Mouse (Mus musculus) layer of hippocampus, adult 9-11 months (tissue): ENCODE measurements at regions not wholly inside any gene's neighbourhood (a gene's known extent, or its start where the extent isn't known, plus 50 kb on each side); places are given as distances from the start of the nearest gene placed in this dataset.

Source experiments
- DNase-seq: peaks from one replicate; pipeline ENCODE4 v3.0.0; 2022

- DNase-seq = no peak
Measured at GRCm38 (mm10) chr5:55885658-55886312, 1832.0 kb upstream of the Pcdh7 start.

DNA sequence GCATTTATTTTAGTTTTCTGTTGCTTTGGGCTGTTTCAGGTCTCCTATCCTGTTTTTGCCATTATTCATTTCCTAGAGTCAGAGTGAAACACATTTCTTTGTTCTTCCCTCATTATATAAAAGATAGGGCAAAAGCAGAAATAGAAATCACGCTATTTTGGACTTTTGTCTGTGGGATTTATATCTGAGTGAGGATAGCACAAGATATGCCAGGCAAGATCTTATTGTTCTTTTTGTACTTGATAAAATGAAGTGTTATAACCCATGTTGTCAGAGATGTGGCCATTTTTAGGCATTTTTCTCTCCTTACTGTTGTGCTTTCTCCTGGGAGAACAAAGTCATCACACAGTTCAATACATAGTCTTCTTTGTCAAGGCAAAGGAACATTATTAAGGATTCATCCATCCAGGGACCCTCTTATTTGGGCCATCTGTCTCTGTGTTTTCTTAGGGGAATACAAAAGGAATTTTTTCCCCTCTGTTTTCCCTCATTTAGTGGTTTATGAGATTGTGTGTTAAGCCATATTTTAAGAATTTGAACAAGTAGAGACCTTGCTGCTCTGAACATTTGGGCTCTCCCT, 1825.9 kb upstream of the Pcdh7 start:
- DNase-seq = no peak

DNA sequence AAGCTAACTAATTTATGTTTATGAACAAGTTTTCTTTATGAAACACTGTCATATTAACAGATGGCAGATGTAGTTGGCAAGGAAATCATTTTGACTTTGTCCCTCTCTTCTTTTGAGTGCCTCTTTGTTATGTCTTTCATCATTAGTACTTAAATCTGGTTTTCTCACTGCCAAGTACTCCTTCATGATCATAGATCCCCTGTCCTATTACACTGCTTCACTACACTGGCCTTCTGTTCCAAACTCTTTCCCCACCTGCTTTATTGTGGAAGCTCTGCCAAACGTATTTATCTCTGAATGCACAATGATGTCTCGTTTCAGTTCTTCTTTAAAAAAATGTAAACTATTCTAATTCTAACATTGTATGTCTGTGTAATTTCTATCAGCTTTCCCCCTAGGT, 1776.3 kb upstream of the Pcdh7 start:
- DNase-seq = peak; percentile 2

DNA sequence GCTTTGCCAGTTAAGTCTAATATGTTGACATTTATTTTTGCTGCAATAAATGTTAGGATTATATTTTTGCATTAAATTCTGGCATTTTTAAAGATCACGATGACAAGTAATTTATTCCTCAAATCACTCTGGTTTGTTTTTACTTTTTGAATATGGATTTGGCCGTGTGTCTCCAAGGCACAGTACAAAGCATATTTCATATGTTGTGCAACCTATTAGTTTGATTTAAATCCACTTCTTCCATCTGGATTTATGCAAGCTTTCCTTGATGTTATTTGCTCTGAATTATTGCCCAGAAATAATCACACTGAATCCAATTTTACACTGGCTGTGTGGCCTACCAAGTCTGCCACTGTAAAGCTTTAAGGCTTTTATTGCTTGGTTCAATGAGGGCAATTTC, 1741.3 kb upstream of the Pcdh7 start:
- DNase-seq = no peak

DNA sequence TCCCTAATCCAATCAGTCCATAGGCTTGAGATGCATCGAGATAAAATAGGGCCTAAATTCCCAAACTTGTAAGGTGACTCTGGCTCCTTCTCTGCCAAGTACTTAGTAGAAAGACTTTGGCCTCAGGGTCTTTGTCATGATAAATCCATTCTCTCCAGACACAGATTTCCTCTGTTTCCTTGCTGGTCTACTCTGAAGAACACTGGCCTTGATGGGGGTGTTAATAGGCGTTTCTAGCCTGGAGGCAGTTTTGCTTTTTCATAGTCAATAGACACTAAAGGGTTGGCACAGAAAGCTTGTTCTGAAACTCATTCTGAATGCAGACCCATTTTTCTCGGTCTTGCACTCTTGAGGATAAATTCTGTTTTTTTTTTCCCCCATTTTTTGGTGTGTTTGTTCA, 1709.9 kb upstream of the Pcdh7 start:
- no peak for DNase-seq

- no peak for DNase-seq
Measured at GRCm38 (mm10) chr5:56020463-56020862, 1697.3 kb upstream of the Pcdh7 start.
